ENCODE assay signal across 23 mouse cellular contexts in genomic region chr9:89195483-89195882, GRCm38 (mm10). TPM values are rescaled to one million over a fixed set of nuclear protein-coding genes. Genes with fewer than 3 reads are reported as not detected.
"Had no signal": no experiment of that assay in that cellular context is flagged by ENCODE, and none has a peak within 500 bp of the region (broad histone marks: within the 10 kb centered on the region; RNA-seq: fewer than 3 reads in every experiment).

No protein-coding gene starts in this region.

RNA-seq across cellular contexts. Expression of gene Bcl2a1b, which starts 3.5 kb away (rescaled TPM):
- total RNA-seq: gastrocnemius, adult 18-20 months; gastrocnemius, adult 2 months; gastrocnemius, adult 8-10 months; gastrocnemius, postnatal 14 days; gastrocnemius, postnatal 25 days; gastrocnemius, postnatal 36 days had no signal
- polyA plus RNA-seq: embryonic facial prominence, embryonic 11.5 days; forebrain, embryonic 12.5 days; forebrain, embryonic 13.5 days had no signal

RNA-seq across cellular contexts. Expression of gene Gm29094, which starts 3.7 kb away (rescaled TPM):
- total RNA-seq: forebrain, postnatal 0 days; gastrocnemius, adult 18-20 months; gastrocnemius, adult 2 months; gastrocnemius, adult 8-10 months; gastrocnemius, postnatal 10 days; gastrocnemius, postnatal 14 days; gastrocnemius, postnatal 25 days; gastrocnemius, postnatal 36 days had no signal
- polyA plus RNA-seq: cerebellum, adult 2 months; cortical plate, adult 2 months; embryonic facial prominence, embryonic 10.5 days; embryonic facial prominence, embryonic 13.5 days; embryonic facial prominence, embryonic 14.5 days; erythroblast, embryonic 14.5 days; forebrain, embryonic 10.5 days; forebrain, embryonic 13.5 days; forebrain, embryonic 14.5 days; forebrain, embryonic 16.5 days; frontal cortex, adult 2 months; gonadal fat pad, adult 2 months; heart, adult 2 months had no signal
